Mouse (Mus musculus): ENCODE measurements around the gene Fetub.

DNA sequence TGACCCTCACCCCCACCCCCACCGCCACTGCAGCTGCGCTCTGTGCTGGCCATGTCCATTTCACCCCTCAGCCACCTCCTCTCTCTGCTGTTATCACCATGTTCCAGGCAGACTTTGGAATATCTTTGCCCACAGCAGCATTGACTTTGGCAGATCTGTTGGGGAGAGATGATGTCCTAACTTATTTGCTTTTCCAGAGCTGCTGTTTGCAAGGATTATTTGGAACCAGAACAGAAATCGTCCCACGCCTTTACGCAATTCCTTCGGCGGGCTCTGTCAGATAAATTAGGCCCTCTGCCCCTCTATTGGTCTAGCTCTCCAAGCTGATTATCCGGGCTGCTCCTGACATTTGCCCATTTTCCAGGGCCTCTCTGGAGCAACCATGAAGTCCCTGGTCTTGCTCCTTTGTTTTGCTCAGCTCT is 26.4 kb upstream of the Fetub start:
- no peak for TF ChIP-seq CTCF (IDR thresholded peaks at IDR 0.05; ENCODE audit: control insufficient read depth, insufficient read depth, low read length)
- no peak for TF ChIP-seq POLR2A (IDR thresholded peaks at IDR 0.05; ENCODE audit: borderline replicate concordance, control insufficient read depth, low read depth, low read length)
